Mouse (Mus musculus): ENCODE results near the gene Xaf1. TPM values are rescaled to one million over a fixed set of nuclear protein-coding genes. Genes with fewer than 3 reads are reported as not detected.

Xaf1 gene
- polyA plus RNA-seq, 1 experiment = 23.9 TPM

DNA sequence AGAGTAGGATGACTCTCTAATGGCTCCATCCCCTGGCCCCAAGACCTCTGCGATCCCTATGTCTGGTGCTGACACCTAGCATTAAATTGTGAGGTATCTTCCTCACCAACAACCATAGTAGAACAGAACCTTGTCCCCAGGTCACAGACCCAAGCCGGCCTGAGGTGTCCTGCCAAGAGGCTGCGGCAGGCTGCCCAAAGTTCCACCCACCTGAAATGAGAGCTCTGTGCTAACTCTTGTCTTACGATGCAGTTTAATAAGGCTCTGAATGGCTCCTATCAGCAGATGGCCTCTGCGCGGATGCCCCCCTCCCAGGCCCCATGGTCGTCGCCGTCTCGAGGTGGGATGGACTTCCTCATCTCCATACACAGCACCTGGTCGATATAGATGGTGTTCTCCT is 43.1 kb downstream of the Xaf1 start:
- no peaks in the 10 kb centered on the region for H3K27me3 ChIP-seq (replicated peaks; ENCODE audit: control insufficient read depth, insufficient read depth, low read length)
- whole genome bisulfite sequencing = 82% methylated on average over 11 of the region's 11 CpGs
- H3K27ac ChIP-seq (ENCODE audit: insufficient read depth, low read depth, low read length) = no peak overlapping the region
- no peak overlapping the region for H3K4me3 ChIP-seq (ENCODE audit: insufficient read depth, low read depth, low read length)
- H3K4me1 ChIP-seq (ENCODE audit: control insufficient read depth, insufficient read depth, low read length) = peaks cover 7% of the 10 kb centered on the region
- no peak for TF ChIP-seq CTCF (conservative IDR thresholded peaks at IDR 0.05; ENCODE audit: insufficient read depth, insufficient read length, low read depth, low read length)
- no peak for TF ChIP-seq POLR2A (IDR thresholded peaks at IDR 0.05; ENCODE audit: low read depth, low read length)
- DNase-seq = peak; percentile 77
- H3K36me3 ChIP-seq (ENCODE audit: control insufficient read depth, insufficient read depth, low read length) = no peaks in the 10 kb centered on the region

GRCm38 (mm10) chr11:72348563-72348962 is 47.1 kb downstream of the Xaf1 start:
- H3K27ac ChIP-seq (ENCODE audit: insufficient read depth, low read depth, low read length) = peak overlapping the region; percentile 8; the same call in 1 of the 2 replicates
- DNase-seq = peak; percentile 72
- H3K27me3 ChIP-seq (replicated peaks; ENCODE audit: control insufficient read depth, insufficient read depth, low read length) = no peaks in the 10 kb centered on the region
- no peaks in the 10 kb centered on the region for H3K36me3 ChIP-seq (ENCODE audit: control insufficient read depth, insufficient read depth, low read length)
- peaks cover 7% of the 10 kb centered on the region for H3K4me1 ChIP-seq (ENCODE audit: control insufficient read depth, insufficient read depth, low read length)
- TF ChIP-seq CTCF (conservative IDR thresholded peaks at IDR 0.05; ENCODE audit: insufficient read depth, insufficient read length, low read depth, low read length) (no peak), POLR2A (IDR thresholded peaks at IDR 0.05; ENCODE audit: low read depth, low read length) (no peak)
- no peak overlapping the region for H3K4me3 ChIP-seq (ENCODE audit: insufficient read depth, low read depth, low read length)
- WGBS = 21% methylated on average over 10 of the region's 10 CpGs

DNA sequence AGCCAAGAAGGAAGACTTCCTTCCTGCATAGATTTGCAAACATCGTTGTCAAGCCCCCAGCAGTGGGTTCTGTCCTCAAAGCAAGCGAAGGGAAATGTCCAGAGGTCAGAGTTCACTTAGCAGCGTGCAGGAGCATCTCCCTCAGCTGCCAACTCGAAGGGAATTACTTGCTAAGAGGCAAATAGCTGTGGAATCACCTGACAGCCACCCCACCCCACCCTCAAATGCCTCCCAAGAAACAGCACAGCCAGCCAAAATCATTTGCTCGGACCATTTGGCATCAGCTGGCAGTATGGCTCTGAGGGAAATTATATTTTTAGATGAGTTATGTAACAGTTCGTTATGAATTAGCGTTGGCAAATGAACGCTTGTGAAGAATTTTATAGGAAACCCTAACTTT is 47.6 kb downstream of the Xaf1 start:
- peak; percentile 74 for DNase-seq
- 17% methylated on average over 8 of the region's 8 CpGs for WGBS

GRCm38 (mm10) chr11:72349652-72350051 is 48.2 kb downstream of the Xaf1 start:
- Histone ChIP-seq H3K27ac (ENCODE audit: insufficient read depth, low read depth, low read length) (no peak overlapping the region), H3K4me1 (ENCODE audit: control insufficient read depth, insufficient read depth, low read length) (peaks cover 7% of the 10 kb centered on the region), H3K36me3 (ENCODE audit: control insufficient read depth, insufficient read depth, low read length) (no peaks in the 10 kb centered on the region), H3K27me3 (replicated peaks; ENCODE audit: control insufficient read depth, insufficient read depth, low read length) (no peaks in the 10 kb centered on the region), H3K4me3 (ENCODE audit: insufficient read depth, low read depth, low read length) (no peak overlapping the region)
- DNase-seq = peak; percentile 50
- TF ChIP-seq POLR2A (IDR thresholded peaks at IDR 0.05; ENCODE audit: low read depth, low read length) (no peak), CTCF (conservative IDR thresholded peaks at IDR 0.05; ENCODE audit: insufficient read depth, insufficient read length, low read depth, low read length) (no peak)
- 57% methylated on average over 4 of the region's 4 CpGs for WGBS

More for the DNA sequence above, 47.6 kb downstream of the Xaf1 start:
- no peaks in the 10 kb centered on the region for H3K27me3 ChIP-seq (replicated peaks; ENCODE audit: control insufficient read depth, insufficient read depth, low read length)
- H3K27ac ChIP-seq (ENCODE audit: insufficient read depth, low read depth, low read length) = peak overlapping the region; percentile 8; the same call in 1 of the 2 replicates
- no peaks in the 10 kb centered on the region for H3K36me3 ChIP-seq (ENCODE audit: control insufficient read depth, insufficient read depth, low read length)
- H3K4me1 ChIP-seq (ENCODE audit: control insufficient read depth, insufficient read depth, low read length) = peaks cover 7% of the 10 kb centered on the region
- H3K4me3 ChIP-seq (ENCODE audit: insufficient read depth, low read depth, low read length) = no peak overlapping the region
- TF ChIP-seq POLR2A (IDR thresholded peaks at IDR 0.05; ENCODE audit: low read depth, low read length) = no peak
- TF ChIP-seq CTCF (conservative IDR thresholded peaks at IDR 0.05; ENCODE audit: insufficient read depth, insufficient read length, low read depth, low read length) = no peak

DNA sequence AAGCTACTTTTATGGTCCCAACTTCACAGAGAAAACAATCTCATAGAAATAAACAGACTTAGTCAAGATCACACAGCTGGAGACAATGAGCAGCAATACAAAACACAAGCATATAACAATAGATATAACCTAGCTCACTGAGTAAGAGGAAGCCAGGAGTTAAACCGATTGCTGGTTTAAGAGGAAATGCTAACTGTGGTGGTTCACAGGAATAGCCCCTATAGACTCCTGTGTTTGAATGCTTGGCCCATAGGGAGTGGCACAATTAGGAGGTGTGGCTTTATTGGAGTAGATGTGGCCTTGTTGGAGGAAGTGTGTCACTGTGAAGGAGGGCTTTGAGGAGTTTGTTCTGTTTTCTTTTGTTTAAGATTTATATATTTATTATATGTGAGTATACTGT is 50.8 kb downstream of the Xaf1 start:
- no peak for DNase-seq
- peaks cover 7% of the 10 kb centered on the region for H3K4me1 ChIP-seq (ENCODE audit: control insufficient read depth, insufficient read depth, low read length)
- no peaks in the 10 kb centered on the region for H3K27me3 ChIP-seq (replicated peaks; ENCODE audit: control insufficient read depth, insufficient read depth, low read length)
- H3K36me3 ChIP-seq (ENCODE audit: control insufficient read depth, insufficient read depth, low read length) = no peaks in the 10 kb centered on the region
- WGBS = 59% methylated on average over 1 of the region's 1 CpGs
- TF ChIP-seq POLR2A (IDR thresholded peaks at IDR 0.05; ENCODE audit: low read depth, low read length) (no peak), CTCF (conservative IDR thresholded peaks at IDR 0.05; ENCODE audit: insufficient read depth, insufficient read length, low read depth, low read length) (no peak)
- H3K4me3 ChIP-seq (ENCODE audit: insufficient read depth, low read depth, low read length) = no peak overlapping the region
- no peak overlapping the region for H3K27ac ChIP-seq (ENCODE audit: insufficient read depth, low read depth, low read length)

DNA sequence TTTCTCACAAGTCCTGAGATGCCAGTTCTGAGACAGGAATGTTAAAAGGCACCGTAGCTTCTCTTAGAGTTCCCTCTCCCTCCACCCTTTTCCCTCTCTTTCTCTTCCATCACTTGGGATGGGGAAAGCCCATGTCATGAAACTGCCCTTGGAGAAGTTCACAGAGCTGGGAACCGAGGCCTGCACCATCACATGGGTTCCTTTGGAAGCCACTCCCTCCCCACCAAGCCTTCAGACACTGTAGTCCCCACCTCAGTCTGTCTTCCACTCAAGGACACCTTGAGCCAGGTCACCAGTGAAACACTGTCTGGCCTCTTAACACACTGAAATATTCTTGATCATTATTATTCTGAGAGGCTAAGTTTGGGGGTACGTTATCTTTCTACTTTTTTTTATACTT is 51.8 kb downstream of the Xaf1 start:
- 84% methylated on average over 3 of the region's 3 CpGs for WGBS
- TF ChIP-seq POLR2A (IDR thresholded peaks at IDR 0.05; ENCODE audit: low read depth, low read length) (no peak), CTCF (conservative IDR thresholded peaks at IDR 0.05; ENCODE audit: insufficient read depth, insufficient read length, low read depth, low read length) (no peak)
- Histone ChIP-seq H3K4me3 (ENCODE audit: insufficient read depth, low read depth, low read length) (no peak overlapping the region), H3K27ac (ENCODE audit: insufficient read depth, low read depth, low read length) (no peak overlapping the region), H3K27me3 (replicated peaks; ENCODE audit: control insufficient read depth, insufficient read depth, low read length) (no peaks in the 10 kb centered on the region), H3K36me3 (ENCODE audit: control insufficient read depth, insufficient read depth, low read length) (no peaks in the 10 kb centered on the region), H3K4me1 (ENCODE audit: control insufficient read depth, insufficient read depth, low read length) (peaks cover 7% of the 10 kb centered on the region)
- DNase-seq = no peak

GRCm38 (mm10) chr11:72354971-72355728 is 53.7 kb downstream of the Xaf1 start:
- WGBS = 28% methylated on average over 20 of the region's 20 CpGs
- Histone ChIP-seq H3K4me1 (ENCODE audit: control insufficient read depth, insufficient read depth, low read length) (no peaks in the 10 kb centered on the region), H3K36me3 (ENCODE audit: control insufficient read depth, insufficient read depth, low read length) (no peaks in the 10 kb centered on the region), H3K4me3 (ENCODE audit: insufficient read depth, low read depth, low read length) (no peak overlapping the region), H3K27ac (ENCODE audit: insufficient read depth, low read depth, low read length) (no peak overlapping the region), H3K27me3 (replicated peaks; ENCODE audit: control insufficient read depth, insufficient read depth, low read length) (no peaks in the 10 kb centered on the region)
- TF ChIP-seq CTCF (conservative IDR thresholded peaks at IDR 0.05; ENCODE audit: insufficient read depth, insufficient read length, low read depth, low read length) = peak; percentile 86
- no peak for TF ChIP-seq POLR2A (IDR thresholded peaks at IDR 0.05; ENCODE audit: low read depth, low read length)
- peak; percentile 65 for DNase-seq
